Mouse (Mus musculus) frontal cortex, postnatal 25 days (tissue): Measurements from ENCODE around the gene Stk11ip.

Source experiments
- DNase-seq, 2 experiments: peaks; one replicate each; pipeline ENCODE4 v3.0.0; 2022; ENCODE audit warnings: low spot score in 2 of 2

The Stk11ip gene

DNA sequence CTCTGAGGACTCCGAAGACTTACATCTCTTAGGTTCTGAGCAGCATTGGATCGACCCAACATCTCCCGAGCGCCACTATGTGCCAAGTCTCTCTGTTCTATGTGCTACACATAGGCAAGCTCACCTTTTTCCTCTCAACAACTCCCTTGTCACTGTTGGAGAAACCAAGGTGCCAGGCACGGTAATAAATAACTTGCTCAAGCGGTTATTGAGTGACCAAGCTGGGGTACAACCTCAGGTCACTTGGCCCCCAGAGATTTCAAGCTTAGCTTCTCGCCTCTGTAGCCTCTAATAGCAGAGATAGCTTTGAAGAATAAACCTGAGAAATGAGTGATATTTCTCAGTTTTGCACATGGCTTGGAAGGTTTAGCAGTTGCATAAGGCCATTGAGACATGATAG lies 20.2 kb downstream of the Stk11ip start:
- DNase-seq, result no peak

- no peak for DNase-seq
Observed at GRCm38 (mm10) chr1:75544351-75544750, 23.0 kb downstream of the Stk11ip start.

DNA sequence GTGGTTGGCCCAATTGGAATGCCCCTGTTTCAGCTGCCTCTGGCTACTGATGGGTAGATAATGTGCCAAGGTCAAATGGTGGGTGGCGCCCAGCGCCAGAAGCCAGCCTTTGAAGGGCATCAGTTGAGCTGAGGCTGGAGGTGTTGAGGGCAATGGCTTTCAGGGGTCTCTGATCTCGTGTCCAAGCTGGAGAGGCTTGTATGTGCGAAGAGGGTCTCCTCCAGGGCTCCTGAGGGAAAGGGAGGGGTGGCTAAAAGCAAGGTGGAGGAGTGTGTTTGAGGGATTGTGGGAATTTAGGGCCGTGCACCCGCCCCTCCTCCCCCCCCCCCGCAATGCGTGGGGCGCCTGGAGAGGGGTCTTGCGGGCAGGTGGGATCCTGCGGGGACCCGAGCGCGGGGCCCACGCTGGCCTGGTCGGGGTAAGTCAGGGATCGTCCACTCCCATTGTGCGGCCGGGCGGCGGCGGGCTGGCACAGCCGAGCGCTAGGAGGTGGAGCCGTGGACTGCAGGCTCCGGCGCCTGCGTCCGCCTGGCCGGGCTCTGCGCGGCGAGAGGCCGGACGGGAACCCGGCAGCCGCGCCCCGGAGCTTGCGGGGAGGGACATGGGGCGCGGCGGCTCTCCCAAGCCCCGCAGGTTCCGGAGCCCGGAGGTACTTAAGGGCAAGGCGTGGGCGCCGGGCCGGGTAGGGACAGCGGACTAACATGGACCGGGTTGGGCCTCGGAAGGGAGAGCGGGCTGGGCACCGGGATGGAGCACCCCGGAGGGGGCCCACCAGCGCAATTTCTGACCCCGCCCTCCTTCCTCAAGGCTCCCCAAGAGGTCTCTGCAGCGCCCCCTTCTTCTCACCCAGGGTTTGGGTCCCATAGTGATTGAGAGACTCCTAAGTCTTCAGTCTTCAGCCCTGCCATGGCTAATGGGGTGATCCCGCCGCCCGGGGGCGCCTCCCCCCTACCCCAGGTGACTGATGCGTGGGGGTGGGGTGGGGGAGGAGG lies 24.9 kb downstream of the Stk11ip start, which contains the start of gene Slc4a3:
Gene Slc4a3 (plus strand): TSS at position 302 of the 992 bp plus-strand sequence.
- peak in 1 of 2 experiments; percentile 42 for DNase-seq

GRCm38 (mm10) chr1:75547351-75547750 lies 26.0 kb downstream of the Stk11ip start:
- DNase-seq, result no peak

GRCm38 (mm10) chr1:75548083-75548482 lies 26.8 kb downstream of the Stk11ip start:
- no peak for DNase-seq

- DNase-seq, result no peak
Observed at GRCm38 (mm10) chr1:75548871-75549270, 27.5 kb downstream of the Stk11ip start.

DNA sequence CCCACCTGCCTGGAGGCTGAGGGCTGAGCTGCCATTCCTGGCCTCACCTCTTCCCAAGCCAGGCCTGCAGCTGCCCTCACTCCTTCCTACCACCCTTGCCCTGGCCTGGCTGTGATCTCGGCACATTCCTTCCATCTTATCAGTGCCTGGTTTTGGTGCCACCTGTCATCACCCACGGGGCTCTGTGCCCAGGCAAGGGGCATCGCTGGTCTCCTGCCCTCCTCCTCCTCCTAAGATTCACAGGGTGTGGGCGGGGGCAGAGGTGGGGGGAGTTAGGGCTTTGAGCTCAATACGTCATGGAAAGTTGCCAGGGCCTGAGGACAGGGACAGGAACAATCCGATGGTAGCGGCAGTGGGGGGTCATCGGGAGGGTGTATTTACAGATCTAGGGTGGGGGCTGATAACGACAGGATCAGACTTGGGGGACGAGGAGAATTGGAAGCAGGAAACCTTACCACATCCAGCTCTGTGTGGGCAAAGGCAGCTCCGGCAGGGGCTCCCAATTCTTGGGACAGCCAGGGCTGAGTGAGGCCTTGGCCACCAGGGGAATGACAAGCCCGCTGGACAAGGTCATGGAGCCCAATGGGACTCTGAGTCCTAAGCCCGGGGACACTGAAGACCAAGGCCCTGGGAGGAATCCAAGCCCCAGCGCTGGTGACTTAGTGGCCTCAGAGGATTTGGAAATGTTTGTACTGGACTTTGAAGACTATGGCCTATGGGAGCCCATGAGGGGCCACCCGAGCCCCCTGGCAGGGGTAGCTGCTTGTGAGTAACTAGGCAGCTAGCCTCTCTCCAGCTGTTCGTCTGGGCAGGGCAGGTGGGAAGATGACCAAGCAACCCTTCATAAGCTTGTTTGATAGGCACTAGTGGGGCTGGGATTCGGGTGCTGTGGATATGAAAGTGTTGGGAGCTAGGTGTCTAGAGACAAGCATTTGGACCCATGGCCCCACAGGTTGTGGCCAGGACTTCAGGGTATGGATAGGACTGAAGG lies 28.3 kb downstream of the Stk11ip start:
- DNase-seq, result no peak

- no peak for DNase-seq
Observed at GRCm38 (mm10) chr1:75550586-75550985, 29.3 kb downstream of the Stk11ip start.

GRCm38 (mm10) chr1:75555680-75556079 lies 34.4 kb downstream of the Stk11ip start:
- DNase-seq, result no peak

DNA sequence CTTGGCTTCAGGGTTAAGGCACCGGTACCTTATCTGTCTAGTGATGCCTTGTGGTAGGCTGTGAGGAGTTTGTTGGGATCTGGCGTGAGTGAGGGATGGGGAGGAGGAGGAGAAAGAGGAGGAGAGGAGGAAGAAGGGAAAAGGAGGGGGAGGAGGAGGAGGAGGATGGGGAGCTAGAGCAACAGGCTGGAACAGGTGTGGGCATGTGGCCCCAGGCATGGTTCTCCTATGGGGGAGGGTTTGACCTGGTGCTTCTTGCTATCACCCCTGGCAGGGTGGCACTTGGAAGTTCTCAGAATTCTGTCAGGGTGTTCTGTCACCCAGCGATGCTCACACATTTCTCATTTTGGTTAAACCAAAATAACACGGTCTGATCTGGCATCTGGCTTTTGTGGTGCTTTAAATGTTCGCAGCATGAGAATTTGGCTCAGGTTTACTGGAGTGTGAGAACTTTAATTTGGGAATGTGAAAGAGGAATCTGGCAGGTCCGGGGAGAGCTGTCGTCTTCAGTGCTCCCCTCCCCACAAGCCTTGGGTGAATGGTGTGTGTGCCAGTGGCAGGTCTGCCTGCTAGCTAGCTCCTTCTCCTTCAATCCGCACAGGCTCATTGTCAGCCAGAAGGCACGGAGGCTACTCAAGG lies 34.9 kb downstream of the Stk11ip start:
- DNase-seq, result no peak

- DNase-seq, result no peak
Observed at GRCm38 (mm10) chr1:75557041-75557440, 35.7 kb downstream of the Stk11ip start.

DNA sequence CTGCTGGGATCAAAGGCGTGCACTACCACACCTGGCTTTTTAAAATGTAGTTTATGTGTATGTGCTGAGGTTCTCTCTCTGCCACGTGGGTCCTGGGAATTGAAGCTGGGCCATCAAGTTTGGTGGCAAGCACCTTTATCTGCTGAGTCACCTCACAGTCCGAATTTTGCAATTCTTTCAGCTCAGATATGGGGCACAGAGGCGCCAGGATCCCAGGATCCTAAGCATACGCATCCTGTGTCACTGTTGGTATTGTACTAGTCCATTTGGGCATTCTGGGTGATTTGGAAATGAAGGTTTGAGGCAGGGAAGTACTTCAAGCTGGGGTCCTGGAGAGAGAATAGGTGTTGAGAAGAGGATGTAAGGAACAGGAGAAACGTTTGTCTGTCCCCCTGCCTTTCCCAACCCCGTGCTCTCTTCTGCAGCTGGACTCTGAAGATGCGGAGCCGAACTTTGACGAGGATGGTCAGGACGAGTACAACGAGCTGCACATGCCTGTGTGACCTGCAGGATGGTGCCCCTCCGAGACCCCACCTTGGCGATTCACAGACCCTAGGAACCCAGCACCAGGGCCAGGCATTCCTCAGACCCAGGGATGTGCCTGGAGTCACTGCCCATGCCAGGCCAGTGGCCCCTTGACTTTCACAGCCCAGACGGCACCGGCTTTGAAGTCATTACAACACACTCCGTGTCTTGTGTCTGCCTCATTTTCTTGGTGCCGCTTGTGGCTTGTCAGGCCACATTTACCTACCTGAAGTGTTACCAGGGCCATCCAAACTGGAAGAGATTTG lies 37.3 kb downstream of the Stk11ip start:
- DNase-seq, result no peak

- DNase-seq, result peak; percentile 95 to 97
Observed at GRCm38 (mm10) chr1:75559212-75559925, 38.0 kb downstream of the Stk11ip start.

DNA sequence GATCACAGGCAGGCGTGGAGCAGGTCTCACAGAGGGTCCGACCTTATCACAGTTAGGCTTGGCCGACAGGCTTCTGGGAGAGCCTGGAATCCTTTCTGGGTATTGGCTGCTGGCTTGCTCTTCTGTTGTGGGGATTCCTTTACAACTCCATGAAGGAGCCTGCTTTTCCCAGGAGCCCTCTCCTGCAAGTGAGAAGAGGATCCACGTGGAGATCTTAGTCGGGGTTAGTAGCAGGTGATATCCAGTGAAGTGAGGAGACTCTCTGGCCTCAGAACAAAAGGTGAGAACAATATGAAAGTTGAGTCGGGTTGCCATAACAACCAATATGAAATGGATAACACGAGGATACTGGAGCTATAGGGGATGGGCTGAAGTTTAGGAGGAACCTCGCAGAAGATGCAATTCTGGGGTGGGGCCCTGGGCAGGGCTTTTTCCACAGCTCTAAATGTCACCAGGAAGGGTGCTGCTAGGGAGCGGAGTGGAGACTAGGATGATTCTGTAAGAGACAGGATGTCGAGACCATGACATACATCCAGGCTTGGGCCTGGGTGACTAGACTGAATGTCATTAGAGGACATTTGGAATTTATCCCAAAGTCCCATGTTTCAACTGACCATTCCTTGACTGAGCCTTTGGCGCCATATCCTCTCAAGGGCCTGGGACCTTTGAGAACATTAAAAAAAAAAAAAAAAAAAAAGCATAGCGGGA lies 39.0 kb downstream of the Stk11ip start:
- DNase-seq, result no peak

DNA sequence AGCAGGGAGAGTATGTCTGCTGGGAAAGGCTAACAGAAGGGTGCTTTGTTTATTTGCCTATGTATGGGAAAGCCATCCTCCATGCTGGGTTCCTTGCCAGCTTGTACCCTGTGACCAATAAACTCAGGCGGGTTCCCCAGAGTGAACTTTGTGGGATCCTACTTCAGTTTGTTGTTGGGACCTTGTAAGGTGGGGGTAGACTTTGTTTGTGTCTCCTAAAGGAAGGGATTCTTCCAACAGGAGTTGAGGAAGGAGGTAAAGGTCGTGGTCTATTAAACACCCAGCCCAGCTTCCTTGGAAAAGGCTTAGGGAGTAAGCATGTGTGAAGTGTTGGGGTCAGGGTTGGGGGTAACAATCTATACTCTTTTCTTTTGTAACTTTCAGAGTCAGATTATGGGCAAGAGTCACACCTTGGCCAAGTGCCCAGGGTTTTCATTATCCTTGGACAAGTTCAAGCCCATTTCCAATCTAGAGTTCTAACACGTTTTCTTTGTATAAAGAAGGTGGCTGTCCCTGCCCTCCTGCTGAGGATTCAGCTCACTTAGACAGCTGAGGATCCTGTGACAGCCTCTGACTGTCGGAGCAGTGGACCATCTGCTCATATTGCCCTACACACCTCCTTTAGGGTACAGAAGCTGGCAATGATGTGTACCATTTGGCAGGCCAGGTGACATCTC lies 40.0 kb downstream of the Stk11ip start:
- DNase-seq, result no peak

DNA sequence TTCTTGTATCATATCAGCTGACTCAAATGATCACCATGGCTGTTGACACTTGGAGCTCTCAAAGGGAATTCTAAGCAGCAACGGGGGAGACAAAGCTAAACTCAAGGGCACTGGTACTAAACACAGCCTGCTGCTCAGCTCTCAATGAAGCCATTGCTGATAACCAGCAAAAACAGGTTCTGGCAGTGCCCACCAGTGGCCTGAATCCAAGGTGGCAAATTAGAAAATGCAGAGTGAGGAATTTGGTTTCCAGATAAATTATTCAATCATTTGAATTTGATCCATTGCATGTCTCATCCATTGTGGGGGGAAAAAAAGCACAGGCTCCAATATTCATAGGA lies 40.5 kb downstream of the Stk11ip start:
- DNase-seq, result no peak

- DNase-seq, result no peak
Observed at GRCm38 (mm10) chr1:75564102-75564501, 42.8 kb downstream of the Stk11ip start.

DNA sequence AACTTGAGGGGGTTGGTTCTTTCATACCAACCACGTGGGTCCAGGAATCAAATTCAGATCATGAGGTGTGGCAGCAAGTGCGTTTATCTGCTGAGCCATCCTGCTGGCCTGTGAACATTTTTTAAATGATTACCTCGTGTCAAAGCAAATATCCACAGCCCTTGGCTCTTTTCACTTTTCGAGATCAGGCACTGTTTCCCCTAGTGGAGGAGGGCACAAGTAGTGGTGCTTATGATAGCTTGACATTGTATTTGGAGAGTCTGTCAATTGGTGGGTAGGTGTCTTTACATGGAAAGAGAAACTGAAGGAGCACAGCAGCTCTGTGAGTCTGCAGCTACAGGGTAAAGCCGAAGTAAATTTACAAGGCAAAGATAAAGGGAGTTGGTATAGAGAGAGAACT lies 43.6 kb downstream of the Stk11ip start:
- no peak for DNase-seq

- DNase-seq, result no peak
Observed at GRCm38 (mm10) chr1:75565616-75566015, 44.3 kb downstream of the Stk11ip start.
